Mouse (Mus musculus) common myeloid progenitor, adult 5-6 weeks (primary cell): ENCODE data around the gene Rptor. TPM values are rescaled to one million over a fixed set of nuclear protein-coding genes. Genes with fewer than 3 reads are reported as not detected.
A peak's percentile ranks its signal among the peaks of the same experiment; 100 is the strongest.

Experiments
- ATAC-seq: replicated peaks from 2 replicates; pipeline ENCODE4 v1.8.0; 2016; ENCODE audit warnings: low read depth, mild to moderate bottlenecking, moderate TSS enrichment, inconsistent platforms; ENCODE audit not compliant: poor library complexity, severe bottlenecking
- total RNA-seq: library from RNA; stranded (forward); fragments of 200-1000, 187-1606 nt; gene quantifications from 2 replicates; pipeline ENCODE4 v1.2.3, GENCODE M21; 2017

Rptor gene
- total RNA-seq, 1 experiment from 2014 or later, result 18.6 TPM

DNA sequence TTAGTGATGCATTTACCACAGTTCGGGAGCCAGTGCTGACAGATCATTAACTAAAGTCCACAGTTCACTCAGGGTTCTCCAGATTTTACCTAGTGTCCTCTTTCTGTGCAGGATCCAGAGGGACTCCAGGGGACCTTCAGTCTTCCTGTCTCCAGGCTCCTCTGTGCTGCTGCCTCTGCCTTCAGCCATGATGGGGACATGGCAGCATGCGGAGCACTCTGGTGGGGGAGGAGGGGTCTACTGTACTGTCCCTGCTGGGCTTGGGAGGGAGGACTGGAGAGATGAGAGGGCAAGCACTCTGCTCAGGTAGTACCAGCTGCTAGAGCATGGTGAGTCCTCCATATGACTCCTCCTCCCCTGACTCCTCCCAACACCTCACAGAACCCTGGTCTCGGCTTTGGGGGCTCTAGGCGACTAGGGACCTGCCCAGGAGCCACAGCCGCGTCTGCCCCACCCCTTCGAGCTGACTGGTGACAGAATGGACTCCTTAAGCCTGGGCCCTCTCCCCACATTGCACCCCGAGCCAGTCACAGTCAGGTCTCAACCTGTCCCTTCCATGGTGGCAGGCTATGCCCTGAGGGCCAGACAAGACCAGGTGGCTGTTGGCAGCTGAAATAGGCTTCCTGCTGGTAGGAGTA is 336.5 kb downstream of the Rptor start:
- ATAC-seq, result no peak

DNA sequence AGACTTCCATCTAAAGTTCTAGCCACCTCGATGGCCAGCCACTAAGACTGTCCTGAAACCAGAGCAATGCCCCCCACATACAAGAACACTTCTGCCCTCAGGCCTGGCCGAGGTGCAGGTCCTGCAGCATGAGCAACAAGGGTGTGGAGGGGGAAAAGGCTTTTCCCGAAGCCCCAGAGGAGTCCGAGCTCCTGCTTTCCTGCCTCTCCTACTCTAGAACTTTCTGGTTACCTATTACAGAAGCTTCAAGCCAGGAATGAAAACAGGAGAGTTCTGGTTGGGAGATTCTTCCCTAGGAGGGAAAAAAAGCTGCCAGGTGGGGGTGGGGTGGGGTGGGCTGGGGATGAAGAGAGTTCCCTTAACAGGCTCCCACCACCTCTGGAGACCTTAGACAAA is 337.0 kb downstream of the Rptor start:
- no peak for ATAC-seq

DNA sequence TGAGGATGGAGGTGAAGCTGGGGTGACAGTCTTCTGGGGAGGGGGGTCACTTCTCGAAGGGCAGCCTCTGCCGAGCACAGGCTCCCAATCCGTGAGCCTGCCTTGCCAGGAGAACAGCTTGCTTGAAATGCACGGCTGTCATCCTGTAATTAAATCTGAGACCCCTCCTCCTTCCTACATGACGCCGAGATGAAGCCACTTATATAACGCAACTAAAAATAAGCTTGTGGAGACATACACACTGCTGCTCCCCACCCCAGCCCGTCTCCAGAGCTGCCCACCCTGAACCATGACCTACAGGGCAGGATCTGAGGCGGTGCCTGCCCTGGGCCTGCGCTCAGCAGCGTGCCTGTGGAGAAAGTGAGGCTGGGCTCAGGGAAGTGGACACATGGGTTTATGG is 337.4 kb downstream of the Rptor start:
- no peak for ATAC-seq

DNA sequence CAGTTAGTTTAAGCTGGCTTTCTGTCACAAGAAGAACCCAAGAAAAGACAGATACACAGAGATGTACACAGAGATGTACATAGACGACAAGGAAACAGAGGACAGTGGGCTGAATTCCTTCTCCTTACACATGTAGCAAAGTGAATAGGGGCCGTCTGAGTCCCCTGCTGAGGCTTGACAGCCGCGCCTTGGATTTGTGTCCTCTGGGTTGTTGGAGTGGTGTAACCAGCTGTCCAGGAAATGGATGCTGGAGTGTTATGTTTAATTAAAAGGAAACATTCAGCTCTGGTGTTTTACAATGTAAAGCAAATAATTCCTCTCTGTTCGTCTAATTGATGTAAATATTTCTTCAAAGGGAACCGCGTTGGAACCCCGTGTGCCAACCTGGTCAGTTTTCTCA is 339.1 kb downstream of the Rptor start:
- ATAC-seq, result no peak

DNA sequence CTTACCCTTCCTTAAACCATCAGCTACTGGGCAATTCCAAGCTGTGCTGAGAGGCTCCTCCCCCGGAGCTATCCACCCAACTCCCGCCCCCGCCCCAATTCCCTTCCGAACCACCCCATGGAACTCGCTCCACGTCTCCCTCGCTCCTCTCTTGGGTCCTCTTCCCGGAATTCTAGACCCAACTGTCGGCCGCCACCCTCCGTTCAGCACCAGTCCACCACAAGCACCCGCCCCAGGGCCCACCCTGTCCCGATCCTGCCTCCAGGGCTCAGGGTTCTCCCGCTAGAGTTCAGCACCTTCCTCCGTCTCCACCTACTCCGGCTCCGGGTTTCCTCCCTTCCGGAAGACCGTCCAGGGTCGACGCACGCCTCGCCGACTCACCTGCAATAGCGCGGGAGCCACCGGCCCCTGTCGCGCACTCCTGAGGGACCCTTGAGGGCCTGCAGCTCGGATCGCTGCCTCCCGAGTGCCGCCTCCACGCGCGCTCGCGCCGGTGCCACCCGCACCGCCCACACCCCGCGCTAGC is 339.6 kb downstream of the Rptor start:
- ATAC-seq, result no peak

DNA sequence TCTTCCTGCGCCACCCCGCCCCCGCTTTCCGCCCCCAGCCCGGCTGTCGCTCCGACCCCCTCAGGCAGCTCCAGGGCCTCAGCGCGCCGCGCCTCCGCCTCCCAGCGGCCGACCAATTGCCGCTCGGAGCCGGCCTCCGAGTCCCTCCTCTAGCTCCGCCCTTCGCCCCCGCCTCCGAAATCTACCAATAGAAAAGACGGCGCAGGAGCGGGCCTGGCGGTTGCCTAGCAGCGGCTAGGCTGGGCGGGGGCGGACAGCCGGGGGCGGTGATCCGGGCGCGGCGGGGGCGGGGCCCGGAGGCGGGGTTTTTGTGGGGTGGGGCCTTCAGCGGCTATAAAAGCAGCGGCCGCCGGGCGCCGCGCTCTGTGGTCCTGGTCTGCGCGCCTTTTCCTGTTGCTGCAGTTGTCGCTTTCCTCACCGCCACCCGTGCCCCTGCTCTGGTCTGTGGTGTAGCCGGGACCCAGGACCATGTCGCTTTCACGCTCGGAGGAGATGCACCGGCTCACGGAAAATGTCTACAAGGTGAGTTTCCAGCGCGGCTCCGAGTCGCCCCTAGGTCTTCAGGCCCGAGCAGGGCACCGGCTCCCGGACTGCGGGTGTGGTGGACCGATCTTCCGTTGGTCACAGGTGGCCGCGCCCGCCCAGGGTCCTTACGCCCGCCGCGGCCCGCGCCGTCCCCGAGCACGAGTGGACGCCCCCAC is 340.2 kb downstream of the Rptor start, which contains the start of gene Baiap2:
Gene Baiap2 (plus strand): TSS at position 37 of the 701 bp plus-strand sequence.
- ATAC-seq, result peak; percentile 82

DNA sequence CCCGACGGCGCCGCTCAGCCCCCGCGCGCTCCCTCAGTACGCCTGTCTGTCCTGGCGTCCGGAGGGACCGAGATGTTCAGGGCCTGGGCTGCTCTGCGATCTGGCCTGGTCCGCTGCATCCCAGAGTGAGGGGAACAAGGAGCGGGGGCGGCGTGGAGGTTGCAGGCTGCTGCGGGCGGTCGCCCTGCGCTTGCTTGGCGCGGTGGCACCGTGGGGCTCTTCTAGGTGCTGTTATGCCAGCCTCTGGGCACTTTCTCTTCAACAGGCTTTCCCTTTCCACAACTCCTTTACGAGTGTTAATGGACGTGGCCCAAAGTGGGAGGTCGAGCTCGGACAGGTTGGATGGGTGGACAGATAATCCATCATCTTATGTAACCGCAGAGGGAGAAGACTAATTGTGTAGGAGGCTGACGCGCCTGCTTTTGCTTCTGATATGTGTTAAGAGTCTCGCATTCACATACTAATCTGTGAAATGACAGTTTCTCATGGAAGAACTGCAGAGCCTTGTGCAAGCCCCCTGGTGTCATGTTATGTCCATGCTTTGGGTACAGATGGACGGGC is 340.8 kb downstream of the Rptor start:
- ATAC-seq, result no peak; the same call in 1 of the 2 replicates

DNA sequence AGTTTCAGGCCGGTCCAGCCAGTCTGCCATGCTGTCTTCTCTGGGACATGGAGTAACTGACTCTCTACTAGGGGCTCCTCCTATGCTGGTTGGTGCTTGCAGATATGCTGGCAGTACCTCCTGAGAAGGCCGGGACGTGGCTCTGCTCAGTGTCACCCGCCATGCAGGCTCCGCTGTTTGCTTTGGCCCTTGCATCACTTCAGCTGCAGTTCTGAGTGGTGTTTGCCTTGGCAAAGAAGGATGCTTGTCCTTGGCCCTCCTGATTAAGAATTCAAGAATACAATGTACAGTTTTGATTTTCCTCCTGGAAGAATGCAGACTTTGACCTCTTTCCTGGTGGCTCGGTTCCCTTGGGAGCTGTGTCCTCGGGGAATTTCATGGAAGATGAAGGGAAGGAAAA is 342.6 kb downstream of the Rptor start:
- ATAC-seq, result no peak

DNA sequence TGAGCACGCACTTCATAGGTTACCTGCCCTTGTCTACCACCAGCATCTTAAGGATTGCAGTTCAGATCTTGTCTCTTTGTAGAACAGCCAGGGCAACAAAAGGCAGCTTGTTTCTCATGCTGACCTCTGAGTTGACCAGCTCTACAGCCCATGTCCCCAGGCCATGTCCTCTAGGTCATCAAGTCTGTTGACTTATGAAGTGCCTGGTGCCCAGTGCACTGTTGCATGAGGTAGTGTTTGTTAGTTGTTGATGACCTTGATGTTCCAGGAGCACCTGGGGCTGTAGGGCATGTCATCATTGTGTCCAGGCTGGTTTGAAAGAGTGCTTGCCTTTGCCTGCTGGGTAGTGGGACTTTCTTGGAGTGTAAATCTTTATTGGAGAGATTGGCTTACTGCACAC is 344.7 kb downstream of the Rptor start:
- ATAC-seq, result no peak

DNA sequence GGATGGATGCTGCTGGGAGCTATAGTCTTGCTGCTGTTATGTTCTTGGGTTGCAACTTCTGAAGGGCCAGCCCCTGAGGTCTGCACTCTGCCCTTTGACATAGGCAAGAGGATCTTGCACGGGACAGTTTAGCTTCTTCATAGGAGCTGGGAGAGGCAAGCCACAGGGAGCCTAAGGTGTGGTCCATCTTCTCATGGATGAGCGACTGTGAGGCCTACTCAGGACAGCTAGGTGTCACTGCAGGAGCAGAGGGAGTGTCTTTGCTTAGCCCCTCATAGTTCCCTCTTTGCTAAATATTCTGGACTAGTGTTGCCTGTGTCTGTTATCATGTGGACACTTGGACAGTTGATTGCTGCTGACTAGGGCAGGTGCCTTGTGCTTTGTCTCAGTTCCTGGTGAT is 345.2 kb downstream of the Rptor start:
- ATAC-seq, result no peak

DNA sequence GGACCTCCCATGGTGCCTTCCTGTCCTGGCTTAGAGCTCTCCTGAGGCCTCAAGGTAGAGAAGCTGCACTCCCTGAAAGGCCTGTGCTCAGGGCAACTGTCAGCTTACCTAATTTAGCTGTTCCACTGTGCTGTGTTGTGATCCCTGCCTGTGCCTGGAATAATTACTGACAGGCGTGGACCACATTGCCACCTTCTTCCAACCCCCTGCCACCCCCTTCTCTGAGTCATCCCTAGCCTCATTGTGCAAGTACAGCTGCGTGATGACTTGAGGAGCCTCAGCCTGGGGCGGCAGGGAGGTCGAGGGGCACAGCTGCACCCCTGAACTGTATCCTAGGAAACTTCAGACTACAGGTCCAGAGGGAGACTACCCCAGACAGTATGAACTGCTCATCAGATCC is 345.6 kb downstream of the Rptor start:
- ATAC-seq, result no peak

DNA sequence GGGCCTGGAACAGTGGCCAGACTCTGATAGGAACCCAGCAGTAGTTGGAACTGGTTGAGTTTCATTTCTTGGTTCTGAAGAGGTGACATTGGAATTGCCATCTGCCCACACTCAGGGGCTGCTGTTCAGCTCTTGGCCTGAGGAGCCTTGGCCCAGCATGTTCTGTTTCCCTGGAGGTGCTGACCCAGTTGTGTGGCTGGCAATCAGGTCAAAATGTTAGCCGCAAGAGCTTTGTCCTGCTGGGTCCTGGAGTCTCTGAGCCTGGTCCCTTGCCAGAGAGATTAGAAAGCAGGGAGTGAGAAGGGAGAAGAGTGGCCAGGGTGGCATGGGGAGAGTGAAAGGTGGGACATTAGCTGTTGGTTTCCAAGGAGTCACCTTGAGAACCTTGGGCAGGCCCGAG is 346.1 kb downstream of the Rptor start:
- ATAC-seq, result no peak

Other genes starting within 250 kb of the Rptor start
- gene Sgsh, start 247.4 kb upstream of the Rptor start, total RNA-seq, result 4.3 and 6.7 TPM in 2 replicates
- 0.44 and 1.4 TPM in 2 replicates for gene Slc26a11, start 247.3 kb upstream of the Rptor start, total RNA-seq
- 74.5 and 78.2 TPM in 2 replicates for gene Rnf213, start 209.8 kb upstream of the Rptor start, total RNA-seq
- 5.7 and 14.6 TPM in 2 replicates for gene Endov, start 111.6 kb upstream of the Rptor start, total RNA-seq
- gene Nptx1, start 55.2 kb upstream of the Rptor start, total RNA-seq, result not detected in 2 replicates